Mouse (Mus musculus) gastrocnemius, adult 2 months (tissue): ENCODE measurements at regions not wholly inside any gene's neighbourhood (a gene's known extent, or its start where the extent isn't known, plus 50 kb on each side); places are given as distances from the start of the nearest gene placed in this dataset.

Experiments used
- DNase-seq: peaks from one replicate; pipeline ENCODE4 v3.0.0; 2022
- H3K27ac ChIP-seq: fragments of 200-600 bp; 2 replicates; pipeline ENCODE4 v1.8.1; 2022; ENCODE audit warnings: mild to moderate bottlenecking
- H3K4me3 ChIP-seq: fragments of 200-600 bp; 2 replicates; pipeline ENCODE4 v1.8.1; 2022; ENCODE audit warnings: mild to moderate bottlenecking, moderate library complexity
- CTCF ChIP-seq: fragments of 200-600 bp; IDR thresholded peaks from 2 replicates; pipeline ENCODE4 v1.8.1; 2022; ENCODE audit warnings: antibody characterized with exemption, mild to moderate bottlenecking, moderate library complexity
- intact Hi-C: fragments of 180-260 bp; cut with DNase I; formaldehyde crosslinking; loops from one replicate; pipeline ENCODE4 v1.15.1; 2025

DNA sequence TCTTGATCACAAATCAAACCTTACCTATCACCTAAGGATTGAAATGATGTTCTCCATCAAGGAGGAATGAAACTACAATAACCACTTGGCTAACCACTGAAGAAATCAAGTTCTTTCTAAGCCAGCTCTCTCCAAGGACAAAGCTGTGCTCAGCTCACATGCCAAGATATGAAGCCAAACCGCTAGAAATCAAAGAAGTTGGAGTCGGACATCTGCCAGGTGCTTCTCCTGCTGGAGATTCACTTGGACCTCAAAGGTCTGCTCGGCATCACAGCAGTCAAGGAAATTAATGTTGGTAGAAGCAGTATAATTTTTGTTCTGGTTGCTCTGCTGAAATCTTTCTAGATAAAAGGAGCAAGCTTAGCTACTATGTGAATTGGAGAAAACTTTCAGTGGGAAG lies 850.5 kb downstream of the Diaph3 start:
- no peak for TF ChIP-seq CTCF
- no peak overlapping the region for H3K4me3 ChIP-seq
- DNase-seq, result no peak
- no peak overlapping the region for H3K27ac ChIP-seq
- intact Hi-C loops, result no loop called here

DNA sequence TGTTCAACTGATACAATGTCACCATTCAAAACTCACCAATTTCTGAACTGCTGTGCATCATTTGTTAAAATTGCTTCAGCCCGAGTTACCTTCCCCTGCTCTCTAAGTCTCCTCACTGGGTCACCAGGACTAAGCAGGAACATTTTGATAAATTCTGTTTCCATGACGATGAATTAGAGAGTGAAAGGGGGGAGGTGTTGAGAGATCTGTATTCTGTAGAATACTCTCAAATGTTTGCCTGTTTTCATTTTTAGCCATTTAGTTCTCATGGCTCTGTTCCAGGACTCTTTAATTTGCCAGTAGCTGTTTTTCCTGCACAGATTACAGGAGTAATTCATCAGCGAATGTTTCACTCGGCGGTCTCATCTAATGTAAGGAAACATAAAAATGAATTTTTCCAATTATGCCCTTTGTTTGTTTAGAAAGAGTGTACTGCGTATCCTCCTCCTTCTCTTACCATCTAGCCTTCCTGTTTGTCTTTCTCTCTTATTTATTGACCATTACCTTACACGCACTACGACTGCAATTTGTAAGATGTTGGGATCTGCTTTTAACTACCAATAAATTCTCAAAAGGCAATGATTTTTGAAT lies 879.3 kb downstream of the Diaph3 start:
- no peak overlapping the region for H3K4me3 ChIP-seq
- TF ChIP-seq CTCF, result no peak
- H3K27ac ChIP-seq, result no peak overlapping the region
- intact Hi-C loops, result no loop called here
- DNase-seq, result no peak

DNA sequence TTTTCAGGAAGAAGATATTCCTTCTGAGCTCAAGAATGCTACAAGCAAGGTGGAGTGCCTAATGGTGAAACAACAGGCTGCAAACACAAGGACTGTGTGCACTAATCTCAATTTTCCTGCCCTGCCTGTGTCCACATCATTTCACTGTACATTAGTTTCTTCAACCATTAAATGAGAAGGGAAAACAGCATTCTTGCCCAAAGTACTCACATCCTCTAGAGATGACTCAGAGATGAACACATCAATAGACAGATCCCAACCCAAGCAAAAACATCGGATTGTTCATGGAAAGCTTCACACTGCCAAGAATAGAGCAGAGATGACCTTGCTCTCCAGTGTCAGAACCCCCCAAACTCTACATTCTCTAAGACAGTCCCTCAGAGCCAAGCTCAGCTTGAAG lies 886.8 kb downstream of the Diaph3 start:
- no peak for DNase-seq
- no peak for TF ChIP-seq CTCF
- H3K27ac ChIP-seq, result no peak overlapping the region
- no peak overlapping the region for H3K4me3 ChIP-seq
- intact Hi-C loops, result no loop called here

DNA sequence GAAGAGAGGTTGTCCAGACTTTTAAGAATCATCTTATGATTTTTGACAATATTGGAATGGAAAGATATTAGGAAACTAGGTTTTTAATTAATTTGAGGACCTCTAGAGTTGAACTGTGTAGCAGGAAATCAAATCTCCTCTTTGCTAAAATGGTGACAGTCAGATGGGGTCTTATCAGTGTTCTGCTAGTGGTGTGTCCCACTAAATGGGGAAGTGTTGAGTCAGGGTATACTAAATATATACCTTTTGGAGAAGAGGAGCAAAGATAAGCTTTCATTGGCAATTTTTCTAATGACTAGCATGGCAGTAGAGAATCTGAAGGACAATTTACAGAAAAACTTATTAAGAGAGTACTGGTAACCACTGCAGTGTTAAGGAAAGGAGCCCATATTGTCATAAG lies 889.4 kb downstream of the Diaph3 start:
- H3K27ac ChIP-seq, result no peak overlapping the region
- DNase-seq, result no peak
- H3K4me3 ChIP-seq, result no peak overlapping the region
- no peak for TF ChIP-seq CTCF
- intact Hi-C loops, result no loop called here

DNA sequence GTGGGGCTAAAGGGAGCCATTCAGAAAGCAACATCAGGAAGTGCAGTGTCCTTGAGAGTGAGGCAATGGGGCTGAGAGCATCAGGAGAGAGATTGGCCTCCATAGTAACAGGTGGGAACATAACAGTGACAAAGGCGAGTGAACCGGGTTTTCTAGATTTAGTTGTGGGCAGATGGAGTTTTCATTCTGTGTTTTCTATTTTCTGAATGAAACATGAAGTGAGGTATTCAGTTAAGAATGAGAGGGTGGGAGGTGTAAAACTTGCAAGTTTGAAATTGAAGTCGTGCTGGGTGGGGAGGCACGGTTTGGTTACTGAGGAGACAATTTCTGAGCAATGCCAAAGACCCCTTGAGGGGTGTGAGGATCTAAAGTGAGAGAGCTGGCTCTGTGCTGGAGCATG lies 893.3 kb downstream of the Diaph3 start:
- TF ChIP-seq CTCF, result no peak
- Histone ChIP-seq H3K4me3 (no peak overlapping the region), H3K27ac (no peak overlapping the region)
- DNase-seq, result no peak
- intact Hi-C loops, result no loop called here

DNA sequence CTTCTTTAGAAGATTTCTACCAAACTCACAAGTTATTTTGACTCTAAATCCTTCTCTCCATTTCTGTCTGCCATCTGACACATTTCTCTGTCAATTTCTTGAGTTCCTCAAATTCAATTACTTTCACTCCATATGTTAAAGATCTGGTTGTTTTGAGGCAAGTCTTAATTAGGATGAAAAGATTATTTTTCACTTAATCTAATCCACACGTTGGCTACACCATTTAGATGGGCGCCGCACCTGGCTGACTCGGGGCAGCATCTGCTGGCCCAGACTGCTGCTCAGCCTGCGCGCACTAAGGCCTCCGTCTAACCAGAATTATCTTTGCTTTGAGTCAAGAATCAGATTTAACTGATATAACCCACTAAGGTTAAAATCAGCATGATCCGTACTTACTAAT lies 894.3 kb downstream of the Diaph3 start:
- no peak overlapping the region for H3K27ac ChIP-seq
- TF ChIP-seq CTCF, result no peak
- intact Hi-C loops, result no loop called here
- DNase-seq, result no peak
- no peak overlapping the region for H3K4me3 ChIP-seq

DNA sequence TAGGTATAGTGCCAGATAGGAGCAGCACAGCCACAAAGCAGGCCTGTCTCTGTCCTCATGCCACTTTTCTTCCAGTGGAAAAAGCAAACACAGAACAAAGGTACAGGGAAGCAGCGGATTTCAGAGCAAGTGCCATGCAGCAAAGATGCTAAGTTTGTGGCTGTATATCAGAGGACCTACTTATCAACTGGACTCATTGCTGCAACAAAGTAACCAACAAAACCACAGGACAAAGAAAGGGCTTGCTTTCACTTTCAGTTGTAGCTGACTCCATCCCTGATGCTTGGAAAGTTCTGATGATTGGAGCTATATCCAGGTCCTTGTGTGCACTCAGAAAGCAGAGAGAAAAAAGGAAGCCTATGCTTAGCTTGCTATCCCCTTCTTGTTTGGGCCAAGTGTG lies 897.4 kb downstream of the Diaph3 start:
- no peak for DNase-seq
- no peak overlapping the region for H3K4me3 ChIP-seq
- no peak overlapping the region for H3K27ac ChIP-seq
- TF ChIP-seq CTCF, result no peak
- intact Hi-C loops, result no loop called here

DNA sequence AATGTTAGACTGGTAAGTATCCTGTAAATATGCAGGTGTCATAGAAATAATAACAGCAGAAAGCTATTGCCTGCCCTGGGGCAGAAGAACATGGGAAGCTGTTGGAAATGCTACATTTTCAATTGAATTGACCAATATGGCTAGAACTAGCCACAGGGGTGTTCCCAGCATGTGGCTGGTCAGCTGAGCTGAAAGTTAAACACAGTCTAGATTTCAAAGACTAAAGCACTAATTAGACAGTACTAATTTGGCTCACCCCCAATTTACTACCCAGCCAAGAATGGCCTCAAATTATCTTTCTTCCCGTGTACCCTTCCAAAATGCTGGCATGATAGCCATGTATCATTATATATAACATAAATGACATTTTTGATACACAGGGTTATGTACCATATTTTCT lies 898.2 kb downstream of the Diaph3 start:
- DNase-seq, result no peak
- intact Hi-C loops, result no loop called here
- Histone ChIP-seq H3K27ac (no peak overlapping the region), H3K4me3 (no peak overlapping the region)
- TF ChIP-seq CTCF, result no peak

DNA sequence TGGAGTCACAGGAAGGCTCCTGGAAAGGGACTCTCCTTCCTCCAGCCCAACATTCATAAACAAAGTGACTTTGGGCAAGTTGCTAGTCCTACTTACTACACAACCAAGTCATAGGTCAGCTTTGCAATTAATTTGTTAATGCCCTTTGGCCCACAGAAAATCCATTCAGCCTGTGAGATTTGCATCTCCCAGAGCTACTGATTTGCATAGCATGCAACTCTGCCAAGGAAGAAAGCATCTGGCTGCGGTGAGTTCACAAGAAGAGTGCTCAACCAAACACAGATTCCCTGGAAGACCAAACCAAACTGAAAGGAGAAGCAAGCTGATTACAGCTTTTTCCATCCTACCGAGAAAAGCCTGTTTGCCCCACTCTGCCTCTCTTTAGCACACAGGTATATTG lies 901.9 kb downstream of the Diaph3 start:
- H3K27ac ChIP-seq, result no peak overlapping the region
- no peak for TF ChIP-seq CTCF
- intact Hi-C loops, result no loop called here
- H3K4me3 ChIP-seq, result no peak overlapping the region
- DNase-seq, result no peak

DNA sequence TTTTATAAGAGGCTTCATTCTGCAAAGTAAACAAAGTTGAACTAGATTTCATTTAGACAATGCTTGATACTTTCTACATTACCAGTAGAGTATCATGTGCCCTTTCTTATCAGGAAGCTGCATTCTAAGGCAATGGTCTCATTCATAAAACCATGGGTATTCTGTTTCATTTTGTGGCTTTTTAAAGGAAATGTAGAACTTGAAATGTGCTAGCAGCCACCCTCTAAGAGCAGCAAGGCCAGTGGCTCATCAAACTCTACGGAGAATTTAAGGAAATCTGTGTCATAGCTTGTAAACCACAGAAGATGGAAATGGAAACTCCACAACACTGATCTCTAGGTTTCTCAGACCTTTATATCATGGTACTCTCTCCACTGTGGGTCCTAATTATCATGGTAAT lies 907.7 kb downstream of the Diaph3 start:
- TF ChIP-seq CTCF, result no peak
- Histone ChIP-seq H3K27ac (no peak overlapping the region), H3K4me3 (no peak overlapping the region)
- DNase-seq, result no peak
- intact Hi-C loops, result no loop called here

DNA sequence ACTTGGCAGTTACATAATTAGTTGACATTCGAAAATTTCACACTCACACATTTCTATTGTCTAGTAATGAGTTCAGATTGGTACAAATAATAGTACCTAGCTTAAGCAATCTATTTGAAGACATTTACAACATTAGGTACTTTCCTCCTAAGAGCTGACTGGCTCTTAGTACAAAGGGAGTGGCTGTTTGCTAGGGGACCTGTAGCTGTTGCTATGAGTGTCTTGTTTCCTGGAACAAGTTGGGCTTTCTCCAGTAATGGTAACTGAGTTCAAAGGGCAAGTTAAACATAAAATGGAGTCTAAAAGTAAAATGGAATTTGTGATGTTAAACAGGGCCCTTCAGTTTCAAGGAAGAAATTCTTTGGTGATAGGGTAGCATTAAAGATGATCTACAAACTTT lies 910.4 kb downstream of the Diaph3 start:
- DNase-seq, result no peak
- intact Hi-C loops, result no loop called here
- no peak for TF ChIP-seq CTCF

DNA sequence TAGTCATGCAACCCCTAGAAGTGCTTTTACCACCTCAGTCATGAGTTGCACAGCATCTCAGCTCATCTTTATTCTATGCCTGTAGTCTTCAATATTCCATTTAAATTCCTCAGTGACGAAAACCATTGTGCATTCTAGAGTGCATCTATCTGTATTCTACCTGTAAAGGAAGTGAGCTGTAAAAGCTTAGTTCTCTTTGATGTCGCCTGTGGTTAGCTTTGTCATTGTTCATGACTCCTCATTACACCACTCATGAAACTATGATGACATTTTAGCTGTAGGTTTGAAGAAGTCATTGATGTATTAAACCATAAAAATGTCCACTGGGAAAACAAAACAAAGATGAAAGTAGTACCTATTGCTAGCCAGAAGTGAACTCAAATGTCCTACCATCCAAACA lies 911.3 kb downstream of the Diaph3 start:
- Histone ChIP-seq H3K27ac (no peak overlapping the region), H3K4me3 (no peak overlapping the region)
- no peak for DNase-seq
- intact Hi-C loops, result no loop called here
- no peak for TF ChIP-seq CTCF

More for the DNA sequence above, 910.4 kb downstream of the Diaph3 start:
- H3K27ac ChIP-seq, result no peak overlapping the region
- H3K4me3 ChIP-seq, result no peak overlapping the region

DNA sequence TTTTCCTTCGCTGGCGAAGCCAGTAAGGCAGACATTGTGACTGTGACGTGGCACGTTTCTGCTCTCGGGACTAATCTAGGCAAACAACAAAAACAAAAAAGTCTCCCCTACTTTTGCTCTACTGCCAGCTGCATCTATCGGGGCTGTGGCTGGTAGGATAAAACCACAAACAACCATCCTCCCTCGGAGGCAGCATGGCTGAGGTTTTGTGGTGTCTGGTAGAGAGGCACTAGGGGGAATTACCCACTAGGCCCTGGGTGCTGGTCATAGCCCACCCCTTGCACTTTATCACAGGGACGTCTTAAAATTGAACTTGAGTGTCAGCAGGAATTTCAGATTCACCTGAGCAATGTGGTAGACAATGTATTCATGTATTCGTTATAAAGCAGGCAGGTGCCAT lies 925.3 kb downstream of the Diaph3 start:
- no peak for DNase-seq
- TF ChIP-seq CTCF, result no peak
- no peak overlapping the region for H3K4me3 ChIP-seq
- no peak overlapping the region for H3K27ac ChIP-seq
- intact Hi-C loops, result no loop called here

DNA sequence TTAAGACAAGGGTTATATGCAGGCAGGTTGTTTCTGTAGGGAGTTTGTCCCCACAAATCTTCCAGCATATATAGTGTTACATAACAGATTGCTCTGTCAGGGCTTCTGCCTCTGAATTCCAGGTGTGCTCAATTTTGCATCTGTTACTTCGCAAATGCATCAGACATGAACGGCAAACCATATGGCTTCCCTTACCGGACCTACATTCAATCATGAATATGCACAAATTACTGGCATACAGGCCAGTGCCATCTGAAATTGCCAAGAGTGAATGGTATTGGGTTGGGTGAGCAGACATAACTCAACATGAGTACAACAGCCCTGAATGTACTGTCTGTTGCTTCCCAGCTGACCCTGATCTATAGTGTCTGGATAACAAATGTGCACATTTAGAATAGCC lies 929.4 kb downstream of the Diaph3 start:
- DNase-seq, result no peak
- TF ChIP-seq CTCF, result no peak
- no peak overlapping the region for H3K27ac ChIP-seq
- intact Hi-C loops, result no loop called here
- H3K4me3 ChIP-seq, result no peak overlapping the region

DNA sequence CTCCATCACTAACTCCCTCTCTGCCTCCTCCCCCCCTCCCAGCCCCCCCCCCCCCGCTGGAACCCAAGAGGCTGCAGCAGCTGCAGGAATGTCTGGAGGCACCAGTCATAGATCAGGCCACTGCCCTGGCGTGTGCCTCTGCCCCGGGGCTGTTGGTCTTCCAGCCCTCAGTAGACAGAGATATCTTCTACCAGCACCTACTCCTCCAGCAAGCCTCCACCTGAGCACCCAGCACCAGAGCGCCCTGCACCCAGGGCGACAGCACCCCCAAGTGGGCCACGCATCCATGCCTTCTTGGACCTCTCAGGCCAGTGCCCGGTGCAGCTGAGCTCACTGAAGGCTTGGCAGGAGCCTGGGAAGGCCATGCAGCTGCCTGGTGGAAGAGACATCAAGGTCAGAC lies 936.5 kb downstream of the Diaph3 start:
- no peak for TF ChIP-seq CTCF
- no peak for DNase-seq
- Histone ChIP-seq H3K4me3 (no peak overlapping the region), H3K27ac (no peak overlapping the region)
- intact Hi-C loops, result no loop called here
